Mouse (Mus musculus) midbrain, embryonic 14.5 days (tissue): ENCODE results near the gene Otog. TPM values are rescaled to one million over a fixed set of nuclear protein-coding genes. Genes with fewer than 3 reads are reported as not detected.

Source experiments
- ATAC-seq: fragments of 200-750 bp; cut with Nextera tagmentation; 2 replicates; pipeline ENCODE4 v1.8.0; 2017; ENCODE audit warnings: moderate number of reproducible peaks, moderate library complexity; ENCODE audit not compliant: low FRiP score, low TSS enrichment
- DNase-seq: peaks from one replicate; pipeline ENCODE4 v3.0.0-alpha.2; 2015
- H3K27ac ChIP-seq: fragments of 300-500 bp; sonication (generic); replicated peaks from 2 replicates; pipeline ENCODE4 v1.5.1; 2014; ENCODE audit warnings: mild to moderate bottlenecking, low read depth, low read length, moderate library complexity
- H3K27me3 ChIP-seq: fragments of 300-500 bp; sonication (generic); 2 replicates; pipeline ENCODE4 v1.6.1; 2014; ENCODE audit warnings: low read length, control low read depth, mixed read lengths; ENCODE audit not compliant: control insufficient read depth, insufficient read depth
- H3K36me3 ChIP-seq: fragments of 300-500 bp; sonication (generic); 2 replicates; pipeline ENCODE4 v1.6.1; 2014; ENCODE audit warnings: low read length, control low read depth; ENCODE audit not compliant: control insufficient read depth, insufficient read depth
- H3K4me1 ChIP-seq: fragments of 300-500 bp; sonication (generic); 2 replicates; pipeline ENCODE4 v1.6.1; 2014; ENCODE audit warnings: mild to moderate bottlenecking, antibody characterized with exemption, low read length, control low read depth; ENCODE audit not compliant: control insufficient read depth, insufficient read depth
- H3K4me2 ChIP-seq: fragments of 300-500 bp; sonication (generic); 2 replicates; pipeline ENCODE4 v1.6.1; 2014; ENCODE audit warnings: mild to moderate bottlenecking, low read length, moderate library complexity
- H3K4me3 ChIP-seq: fragments of 300-500 bp; sonication (generic); replicated peaks from 2 replicates; pipeline ENCODE4 v1.5.1; 2014; ENCODE audit warnings: low read depth, low read length
- H3K9ac ChIP-seq: fragments of 300-500 bp; sonication (generic); replicated peaks from 2 replicates; pipeline ENCODE4 v1.6.1; 2014; ENCODE audit warnings: mild to moderate bottlenecking, low read length, moderate library complexity
- H3K9me3 ChIP-seq: fragments of 300-500 bp; sonication (generic); 2 replicates; pipeline ENCODE4 v1.6.1; 2016; ENCODE audit warnings: low read length, control low read depth, mixed read lengths; ENCODE audit not compliant: control insufficient read depth
- WGBS: fragments of 180-500 bp; shearing (Covaris S2); extraction: QIAGEN DNeasy Blood & Tissue Kit; methylation state at CpG from one replicate; pipeline ENCODE4 v1.1.7; 2014; 5-methylcytosine and 5-hydroxymethylcytosine counted together
- polyA plus RNA-seq: library from polyadenylated mRNA; unstranded; fragments of >200 nt; fragmentation: Nextera tagmentation; extraction: Ambion mirVana; gene quantifications from 2 replicates; pipeline ENCODE4 v1.2.1, GENCODE M21; 2014

The Otog gene
- polyA plus RNA-seq, 1 experiment from 2014 or later, result 0.03 TPM

DNA sequence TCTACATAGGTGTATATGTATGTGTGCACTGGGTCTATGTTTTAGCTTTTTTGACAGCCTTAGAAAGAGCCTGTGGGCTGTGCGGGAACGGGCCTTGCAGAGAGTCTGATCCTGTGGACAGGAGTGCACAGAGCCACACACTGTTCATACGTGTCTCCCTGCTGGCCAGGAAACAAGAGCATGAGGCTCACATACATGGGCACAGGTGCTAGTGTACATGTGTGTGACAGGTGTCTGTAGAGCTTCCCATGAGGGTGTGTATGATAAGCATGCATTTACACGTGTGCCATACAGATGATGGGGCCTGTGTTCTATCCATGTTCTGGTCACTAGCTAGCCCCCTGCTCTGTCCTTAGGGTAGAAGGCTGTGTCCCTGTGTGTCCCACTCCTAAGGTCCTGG lies 45.6 kb downstream of the Otog start:
- Histone ChIP-seq H3K4me3 (no peak overlapping the region), H3K9me3 (no peaks in the 10 kb centered on the region), H3K4me2 (no peak overlapping the region), H3K9ac (no peak overlapping the region), H3K27me3 (no peaks in the 10 kb centered on the region), H3K27ac (no peak overlapping the region), H3K4me1 (no peaks in the 10 kb centered on the region), H3K36me3 (no peaks in the 10 kb centered on the region)
- 91% methylated on average over 4 of the region's 4 CpGs for WGBS
- ATAC-seq (no peak), DNase-seq (no peak)

DNA sequence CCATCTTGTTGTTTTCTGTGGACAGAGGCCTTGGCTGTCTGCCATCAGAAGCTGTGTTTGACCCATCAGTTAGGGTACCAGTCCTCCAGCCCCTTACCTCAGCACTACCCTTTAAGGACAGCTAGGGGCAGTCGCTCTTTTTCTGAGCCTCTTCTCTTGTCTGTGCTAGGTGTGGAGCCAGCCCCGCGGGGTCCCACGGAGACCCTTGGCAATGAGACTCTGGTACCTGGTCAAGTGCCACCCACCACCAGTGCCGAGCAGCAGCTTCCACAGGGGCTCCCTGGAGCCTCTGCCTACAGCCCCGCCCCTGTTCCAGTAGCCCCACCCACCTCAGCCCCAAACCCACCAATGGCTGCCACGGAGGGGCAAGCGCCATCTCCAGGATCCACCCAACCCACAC lies 46.3 kb downstream of the Otog start:
- DNase-seq, result no peak

DNA sequence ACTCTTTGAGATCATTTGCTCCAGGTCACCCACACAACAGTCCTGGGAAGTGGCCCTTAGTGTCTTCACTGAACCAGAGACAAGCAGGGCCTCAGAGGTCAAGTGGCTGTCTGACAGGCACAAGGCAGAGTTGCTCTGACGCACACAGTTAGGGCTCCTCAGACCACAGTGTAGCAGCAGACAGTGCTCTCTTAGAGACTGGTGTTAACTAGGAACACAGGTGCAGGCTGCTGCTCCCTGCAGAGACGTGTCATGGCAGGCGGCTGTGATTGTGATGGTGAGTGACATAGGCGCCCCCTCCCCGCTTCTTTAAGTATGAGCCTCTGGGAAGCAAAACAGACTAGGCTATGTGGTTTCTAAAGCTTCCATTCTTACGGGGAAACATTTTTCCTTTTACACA lies 55.5 kb downstream of the Otog start:
- Histone ChIP-seq H3K9me3 (no peaks in the 10 kb centered on the region), H3K4me2 (no peak overlapping the region), H3K9ac (no peak overlapping the region), H3K27me3 (no peaks in the 10 kb centered on the region), H3K36me3 (no peaks in the 10 kb centered on the region), H3K27ac (no peak overlapping the region), H3K4me3 (no peak overlapping the region), H3K4me1 (no peaks in the 10 kb centered on the region)
- WGBS, result 13% methylated on average over 6 of the region's 6 CpGs
- ATAC-seq, result no peak
- DNase-seq, result peak; percentile 38

More for the DNA sequence above, 46.3 kb downstream of the Otog start:
- Histone ChIP-seq H3K4me2 (no peak overlapping the region), H3K27ac (no peak overlapping the region), H3K9me3 (no peaks in the 10 kb centered on the region), H3K4me3 (no peak overlapping the region), H3K36me3 (no peaks in the 10 kb centered on the region), H3K4me1 (no peaks in the 10 kb centered on the region), H3K27me3 (no peaks in the 10 kb centered on the region), H3K9ac (no peak overlapping the region)
- ATAC-seq, result no peak
- WGBS, result 31% methylated on average over 8 of the region's 8 CpGs

DNA sequence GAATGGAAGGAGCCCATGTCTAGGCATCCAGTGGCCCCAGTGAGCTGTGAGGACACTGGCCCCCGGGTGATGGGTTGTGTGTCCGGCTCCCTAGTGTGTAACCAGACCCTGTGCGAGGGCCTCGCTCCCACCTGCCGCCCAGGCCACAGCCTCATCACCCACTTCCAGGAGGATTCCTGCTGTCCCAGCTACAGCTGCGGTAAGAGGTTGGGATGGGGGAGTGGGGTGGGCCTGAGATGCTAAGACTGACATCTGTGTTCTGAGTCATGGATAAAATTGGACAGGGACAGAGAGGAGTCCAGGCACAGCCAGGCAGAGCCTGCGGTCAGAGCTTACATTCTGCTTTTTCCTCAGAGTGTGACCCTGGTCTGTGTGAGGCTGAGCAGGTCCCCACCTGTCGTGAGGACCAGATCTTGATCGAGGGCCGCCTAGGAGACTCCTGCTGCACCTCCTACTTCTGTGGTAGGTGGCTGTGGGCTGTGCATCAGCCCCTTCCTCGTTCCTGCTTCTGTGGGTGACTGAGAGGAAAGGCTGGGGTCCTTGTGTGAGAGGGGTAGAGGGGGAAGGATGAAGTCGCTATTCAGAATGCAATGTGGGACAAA lies 60.3 kb downstream of the Otog start:
- no peak overlapping the region for H3K27ac ChIP-seq
- no peaks in the 10 kb centered on the region for H3K27me3 ChIP-seq
- no peak overlapping the region for H3K4me2 ChIP-seq
- DNase-seq (no peak), ATAC-seq (no peak)
- H3K36me3 ChIP-seq, result no peaks in the 10 kb centered on the region
- H3K4me1 ChIP-seq, result no peaks in the 10 kb centered on the region
- 85% methylated on average over 12 of the region's 12 CpGs for WGBS
- no peak overlapping the region for H3K4me3 ChIP-seq
- no peak overlapping the region for H3K9ac ChIP-seq
- H3K9me3 ChIP-seq, result no peaks in the 10 kb centered on the region

DNA sequence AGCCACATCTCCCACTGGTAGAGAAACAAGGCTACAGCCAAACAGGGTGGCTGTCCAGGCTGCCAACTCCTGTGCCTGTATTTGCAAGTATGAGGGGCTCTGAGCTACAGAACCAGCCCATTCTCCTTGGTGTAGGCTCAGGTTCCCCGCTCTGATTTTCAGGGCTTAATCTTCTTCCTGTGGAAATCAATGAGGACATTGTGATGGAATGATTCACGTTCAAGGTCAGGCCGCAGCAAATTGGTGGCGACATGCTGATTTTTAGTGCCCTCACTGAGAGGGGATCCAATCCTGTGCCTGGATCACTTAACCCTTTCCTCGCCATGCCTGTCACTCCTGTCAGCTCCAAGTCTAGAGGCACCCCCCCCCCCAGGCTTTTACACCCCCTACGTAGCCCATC lies 72.7 kb downstream of the Otog start:
- Histone ChIP-seq H3K9me3 (no peaks in the 10 kb centered on the region), H3K4me3 (no peak overlapping the region), H3K27ac (no peak overlapping the region), H3K9ac (no peak overlapping the region), H3K4me2 (no peak overlapping the region), H3K27me3 (no peaks in the 10 kb centered on the region), H3K4me1 (no peaks in the 10 kb centered on the region), H3K36me3 (no peaks in the 10 kb centered on the region)
- WGBS, result 30% methylated on average over 6 of the region's 6 CpGs
- DNase-seq (no peak), ATAC-seq (no peak)

DNA sequence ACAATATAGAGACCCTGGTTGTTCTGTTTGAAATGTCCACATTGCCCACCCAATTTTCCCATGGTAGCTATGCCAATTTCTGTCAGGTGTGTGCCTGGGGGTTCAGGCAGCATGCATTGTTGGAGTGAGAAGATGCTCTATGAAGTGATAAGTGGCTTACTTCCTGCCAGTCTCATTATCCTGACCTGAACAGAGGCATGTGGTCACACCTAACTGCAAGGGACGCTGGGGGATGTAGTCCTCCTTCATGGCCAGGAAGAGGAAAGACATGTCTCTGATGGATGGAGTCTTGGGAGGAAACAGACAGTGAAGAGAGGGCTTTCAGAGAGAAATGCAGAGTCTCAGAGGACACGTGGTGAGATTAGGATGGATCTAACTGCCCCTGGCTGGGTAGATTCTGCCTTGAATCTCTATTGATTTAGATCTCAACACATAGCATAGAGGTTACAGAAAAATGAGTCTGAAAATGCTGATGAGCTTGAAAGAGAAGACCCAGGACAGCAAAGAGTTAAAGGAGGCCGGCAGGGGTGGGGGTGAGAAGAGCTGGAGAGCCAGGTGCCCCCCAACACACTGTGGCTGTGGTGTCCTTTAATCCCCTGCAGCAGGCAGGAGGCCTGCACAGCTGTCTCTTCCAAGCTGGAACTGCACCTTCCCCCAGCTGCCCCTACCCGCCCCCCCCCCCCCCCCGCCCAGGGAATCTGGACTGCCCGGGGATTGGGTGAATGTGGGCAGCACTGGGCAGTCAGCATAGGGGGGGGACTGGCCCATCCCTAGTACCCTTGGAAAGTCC lies 73.6 kb downstream of the Otog start:
- Histone ChIP-seq H3K4me3 (no peak overlapping the region), H3K9me3 (no peaks in the 10 kb centered on the region), H3K27ac (no peak overlapping the region), H3K36me3 (no peaks in the 10 kb centered on the region), H3K27me3 (no peaks in the 10 kb centered on the region), H3K4me1 (no peaks in the 10 kb centered on the region), H3K4me2 (no peak overlapping the region), H3K9ac (no peak overlapping the region)
- DNase-seq (peak; percentile 56), ATAC-seq (no peak)
- 35% methylated on average over 5 of the region's 6 CpGs for WGBS

DNA sequence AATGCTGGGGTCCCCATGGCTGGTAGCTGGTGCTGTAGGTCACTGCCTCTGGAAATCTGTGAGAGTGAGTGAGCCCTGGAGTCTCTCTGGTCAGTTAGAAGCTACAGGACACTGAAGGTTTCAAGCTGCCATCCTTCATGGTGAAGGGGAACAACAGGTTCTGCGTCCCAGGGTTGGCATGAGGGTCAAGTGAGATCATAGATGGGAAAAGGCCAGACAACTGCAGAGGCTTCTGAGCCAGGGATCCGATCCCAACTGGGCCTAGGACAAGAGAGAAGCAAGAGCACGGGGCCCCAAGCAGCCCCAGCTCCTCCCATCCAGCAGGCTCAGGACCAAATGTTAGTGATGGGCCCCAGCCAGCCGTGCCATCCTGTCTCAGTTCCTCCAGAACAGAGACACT lies 74.9 kb downstream of the Otog start:
- ATAC-seq (no peak), DNase-seq (no peak)
- no peaks in the 10 kb centered on the region for H3K4me1 ChIP-seq
- H3K9me3 ChIP-seq, result no peaks in the 10 kb centered on the region
- H3K4me2 ChIP-seq, result no peak overlapping the region
- H3K27ac ChIP-seq, result no peak overlapping the region
- H3K36me3 ChIP-seq, result no peaks in the 10 kb centered on the region
- WGBS, result 76% methylated on average over 4 of the region's 4 CpGs
- H3K9ac ChIP-seq, result no peak overlapping the region
- no peak overlapping the region for H3K4me3 ChIP-seq
- no peaks in the 10 kb centered on the region for H3K27me3 ChIP-seq

DNA sequence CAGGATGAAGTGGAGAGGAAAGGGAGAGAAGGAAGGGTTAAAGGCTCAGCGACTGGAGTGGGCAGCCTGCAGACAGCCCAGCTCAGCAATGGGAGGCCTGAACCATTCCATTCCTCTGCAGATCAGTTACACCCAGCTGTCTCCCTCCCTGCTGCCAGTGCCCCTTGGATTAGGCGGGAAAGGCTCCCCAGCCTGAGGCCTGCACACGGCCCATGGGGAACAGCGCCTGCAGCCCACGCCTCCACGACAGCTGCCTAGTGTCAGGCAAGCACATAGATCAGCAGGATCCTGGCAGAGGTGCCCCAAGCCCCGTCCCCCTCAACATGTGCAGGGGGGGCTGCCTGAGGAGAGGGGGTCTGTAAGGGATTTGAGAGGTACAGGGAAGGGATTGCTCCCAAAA lies 76.2 kb downstream of the Otog start:
- no peaks in the 10 kb centered on the region for H3K27me3 ChIP-seq
- H3K4me1 ChIP-seq, result no peaks in the 10 kb centered on the region
- 12% methylated on average over 7 of the region's 7 CpGs for WGBS
- H3K27ac ChIP-seq, result no peak overlapping the region
- no peaks in the 10 kb centered on the region for H3K36me3 ChIP-seq
- no peak overlapping the region for H3K4me3 ChIP-seq
- H3K9ac ChIP-seq, result no peak overlapping the region
- no peaks in the 10 kb centered on the region for H3K9me3 ChIP-seq
- no peak for ATAC-seq
- peak; percentile 10 for DNase-seq
- no peak overlapping the region for H3K4me2 ChIP-seq

DNA sequence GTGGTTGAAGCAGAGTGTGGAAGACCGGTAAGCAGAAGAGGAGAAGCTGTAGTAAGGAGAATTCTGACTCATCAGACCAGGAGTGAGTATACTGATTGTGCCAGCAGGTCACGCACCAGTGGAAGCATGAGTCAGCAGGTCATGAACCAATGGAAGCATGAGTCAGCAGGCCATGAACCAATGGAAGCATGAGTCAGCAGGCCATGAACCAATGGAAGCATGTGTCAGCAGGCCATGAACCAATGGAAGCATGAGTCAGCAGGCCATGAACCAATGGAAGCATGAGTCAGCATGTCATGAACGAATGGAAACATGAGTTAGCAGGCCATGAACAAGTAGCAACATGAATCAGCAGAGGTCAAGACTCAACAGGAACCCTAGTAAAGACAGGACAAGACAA lies 80.5 kb downstream of the Otog start:
- Histone ChIP-seq H3K4me3 (no peak overlapping the region), H3K4me2 (no peak overlapping the region), H3K9me3 (no peaks in the 10 kb centered on the region), H3K27me3 (no peaks in the 10 kb centered on the region), H3K9ac (no peak overlapping the region), H3K27ac (no peak overlapping the region), H3K4me1 (no peaks in the 10 kb centered on the region), H3K36me3 (no peaks in the 10 kb centered on the region)
- 92% methylated on average over 3 of the region's 3 CpGs for WGBS
- ATAC-seq, result no peak
- no peak for DNase-seq
